In the genomic region with DNA sequence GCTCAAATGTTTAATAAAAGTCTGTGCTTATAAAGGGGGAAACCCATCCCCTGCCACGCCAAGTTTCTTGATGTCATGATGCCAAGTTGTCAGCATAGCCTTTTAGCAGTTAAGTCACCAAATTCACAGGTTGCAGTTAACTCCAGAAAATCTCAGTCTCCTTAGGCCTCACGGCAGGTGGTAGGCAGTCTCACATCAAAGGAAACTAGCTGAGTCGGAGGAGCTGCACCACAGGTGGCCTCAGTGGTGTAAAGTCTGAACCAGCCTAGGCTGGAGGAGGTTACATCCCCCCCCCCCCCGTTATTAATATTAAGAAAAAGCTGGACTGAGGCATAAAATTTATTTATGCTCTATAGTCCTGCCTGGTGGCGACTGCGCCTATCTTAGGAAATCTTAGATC, we compare ENCODE assay signal across 29 mouse cellular contexts. TPM values are rescaled to one million over a fixed set of nuclear protein-coding genes. Genes with fewer than 3 reads are reported as not detected.
DNase-seq lines count a peak whose midpoint lies in the region; ATAC-seq and TF ChIP-seq lines count a peak whose summit lies in the region.
"Had no signal": no experiment of that assay in that cellular context is flagged by ENCODE, and none has a peak within 500 bp of the region (broad histone marks: within the 10 kb centered on the region; RNA-seq: fewer than 3 reads in every experiment).

No protein-coding gene starts in this region.

- H3K9me3 ChIP-seq in ES-Bruce4 (replicated peaks; ENCODE audit: control insufficient read depth, insufficient read depth, low read length, poor library complexity, severe bottlenecking) (no peaks in the 10 kb centered on the region), ES-E14 (ENCODE audit: control insufficient read depth, insufficient read depth, low read depth, low read length) (no peaks in the 10 kb centered on the region)
- H3K9me3 ChIP-seq: embryonic facial prominence, embryonic 12.5 days; forebrain, embryonic 13.5 days; forebrain, embryonic 15.5 days; G1E had no signal

- no peak overlapping the region for H3K9ac ChIP-seq in ES-Bruce4 (ENCODE audit: low read depth, poor library complexity, severe bottlenecking)
- H3K9ac ChIP-seq in ES-E14 (ENCODE audit: insufficient read depth, low read depth, low read length, poor library complexity, severe bottlenecking), result no peak overlapping the region
- H3K9ac ChIP-seq: embryonic facial prominence, embryonic 12.5 days; forebrain, embryonic 13.5 days; forebrain, embryonic 15.5 days; forebrain, postnatal 0 days had no signal

- H3K27me3 ChIP-seq in ES-Bruce4 (ENCODE audit: control insufficient read depth, insufficient read depth, low read length, poor library complexity, severe bottlenecking), result no peaks in the 10 kb centered on the region; the same call in 1 of the 2 replicates
- H3K27me3 ChIP-seq: embryonic facial prominence, embryonic 12.5 days; forebrain, embryonic 13.5 days; forebrain, embryonic 15.5 days had no signal

- in situ Hi-C loops in ES-E14 (cut with MboI; ENCODE audit: low sequenced_read_pairs in 2 of 2, unreplicated experiment in 2 of 2), result no loop called here

- H3K27ac ChIP-seq in ES-Bruce4 (ENCODE audit: insufficient read depth, low read length) (peak overlapping the region; percentile 72), ES-E14 (ENCODE audit: insufficient read depth, low read depth, low read length, poor library complexity, severe bottlenecking) (peak overlapping the region; percentile 31; the same call in 1 of the 2 replicates)
- no peak overlapping the region for H3K27ac ChIP-seq in left cerebral cortex, adult 2 months
- H3K27ac ChIP-seq: embryonic facial prominence, embryonic 12.5 days; forebrain, embryonic 13.5 days; forebrain, embryonic 15.5 days had no signal

- TF ChIP-seq EP300 in ES-Bruce4 (IDR thresholded peaks at IDR 0.05; ENCODE audit: insufficient read depth, low read depth, low read length), result peak; percentile 85; the same call in 1 of the 2 replicates

- DNase-seq in ES-E14 (ENCODE audit: low read depth, low spot score) (peak; percentile 59), ZHBTc4 (ENCODE audit: low read depth, low spot score) (peak; percentile 89)
- DNase-seq in left cerebral cortex, adult 2 months (ENCODE audit: extremely low spot score in 1 of 2, low spot score in 2 of 2), result no peak
- no peak for DNase-seq in heart, postnatal 4 days
- DNase-seq: adrenal gland, adult 2 months; adrenal gland, postnatal 10 days; adrenal gland, postnatal 25 days; cerebellum, adult 11 months; cerebellum, adult 18-20 months; cerebellum, adult 8-10 months; cerebellum, adult 9-11 months; cerebellum, postnatal 14 days; cerebellum, postnatal 36 days; embryo, embryonic 11 days; forebrain, postnatal 0 days had no signal

- no peak for TF ChIP-seq POLR2A in ES-Bruce4 (IDR thresholded peaks at IDR 0.05; ENCODE audit: insufficient read depth, low read length)

- no peak for TF ChIP-seq CTCF in ES-Bruce4 (IDR thresholded peaks at IDR 0.05; ENCODE audit: low read depth, low read length)
- no peak for TF ChIP-seq CTCF in left cerebral cortex, adult 2 months (IDR thresholded peaks at IDR 0.05)

- ATAC-seq in CD4-positive, CD25-positive, alpha-beta regulatory T cell, adult 4 months, result no peak
- ATAC-seq: forebrain, embryonic 13.5 days; forebrain, embryonic 15.5 days; forebrain, postnatal 0 days; Patski had no signal

- no peaks in the 10 kb centered on the region for H3K36me3 ChIP-seq in ES-Bruce4 (ENCODE audit: control insufficient read depth, insufficient read depth, low read length, poor library complexity, severe bottlenecking)
- H3K36me3 ChIP-seq in ES-E14 (ENCODE audit: control insufficient read depth, insufficient read depth, low read length, poor library complexity, severe bottlenecking), result no peaks in the 10 kb centered on the region
- H3K36me3 ChIP-seq: embryonic facial prominence, embryonic 12.5 days; forebrain, embryonic 15.5 days; G1E had no signal

- intact Hi-C loops in left cerebral cortex, adult 2 months (cut with DNase I), result no loop called here

- H3K4me1 ChIP-seq in ES-Bruce4 (ENCODE audit: control insufficient read depth, insufficient read depth, low read length) (peaks cover 11% of the 10 kb centered on the region), ES-E14 (ENCODE audit: control insufficient read depth in 2 of 2, insufficient read depth in 2 of 2, low read length in 2 of 2, poor library complexity in 1 of 2) (peaks cover 23 to 25% of the 10 kb centered on the region in 2 experiments)
- H3K4me1 ChIP-seq: embryonic facial prominence, embryonic 12.5 days; forebrain, embryonic 13.5 days; forebrain, embryonic 15.5 days had no signal

- H3K4me3 ChIP-seq in ES-Bruce4 (ENCODE audit: low read depth, low read length) (no peak overlapping the region), ES-E14 (ENCODE audit: insufficient read depth in 1 of 2, low read depth in 1 of 2, low read length in 2 of 2, poor library complexity in 1 of 2, severe bottlenecking in 1 of 2) (no peak overlapping the region)
- H3K4me3 ChIP-seq in left cerebral cortex, adult 2 months, result no peak overlapping the region
- H3K4me3 ChIP-seq: embryonic facial prominence, embryonic 12.5 days; forebrain, embryonic 13.5 days; forebrain, embryonic 15.5 days had no signal

TF ChIP-seq in ES-E14, 5 proteins besides CTCF, POLR2A, EP300 and RAD21:
- TF ChIP-seq MAFK (IDR thresholded peaks at IDR 0.05; ENCODE audit: insufficient read depth, low read depth, low read length) (no peak), ZC3H11A (IDR thresholded peaks at IDR 0.05; ENCODE audit: borderline replicate concordance, low read depth, low read length) (no peak), CHD2 (IDR thresholded peaks at IDR 0.05; ENCODE audit: low read depth, low read length) (no peak), HCFC1 (IDR thresholded peaks at IDR 0.05; ENCODE audit: borderline replicate concordance, insufficient read depth, low read length) (no peak), ZNF384 (IDR thresholded peaks at IDR 0.05; ENCODE audit: low read depth, low read length) (no peak)
TF ChIP-seq in ES-E14: peak in this region for 0.

RNA-seq across cellular contexts. Expression of a gene that starts 24.5 kb away (rescaled TPM):
- not detected in 2 replicates for polyA plus RNA-seq in ES-Bruce4 (2011; ENCODE audit: insufficient read depth, insufficient read length, low read depth, missing spikeins)
- not detected in 2 replicates for total RNA-seq in ES-E14 (2012; rRNA removed)
- not detected for polyA plus RNA-seq in CD4-positive, CD25-positive, alpha-beta regulatory T cell, adult 4 months (2017; shearing (Covaris generic))
- total RNA-seq in left cerebral cortex, adult 2 months (2021), result not detected
- total RNA-seq in heart, postnatal 4 days (2021), result not detected
- total RNA-seq: adrenal gland, adult 2 months; adrenal gland, postnatal 10 days; adrenal gland, postnatal 25 days; adrenal gland, postnatal 4 days; CH12.LX; common myeloid progenitor, adult 5-6 weeks; forebrain, postnatal 0 days; G1E had no signal
- polyA plus RNA-seq: adrenal gland, adult 2 months; brain, embryonic 14.5 days; C2C12; embryonic facial prominence, embryonic 12.5 days; embryonic facial prominence, embryonic 14.5 days; forebrain, embryonic 11.5 days; forebrain, embryonic 13.5 days; forebrain, embryonic 15.5 days; forebrain, postnatal 0 days; G1E; Patski had no signal

RNA-seq across cellular contexts. Expression of a gene that starts 28.4 kb away (rescaled TPM):
- polyA plus RNA-seq in ES-Bruce4 (2011; ENCODE audit: insufficient read depth, insufficient read length, low read depth, missing spikeins), result not detected in 2 replicates
- total RNA-seq in ES-E14 (2012; rRNA removed), result not detected in 2 replicates
- not detected for polyA plus RNA-seq in CD4-positive, CD25-positive, alpha-beta regulatory T cell, adult 4 months (2017; shearing (Covaris generic))
- total RNA-seq in left cerebral cortex, adult 2 months (2021), result not detected
- total RNA-seq in heart, postnatal 4 days (2021), result not detected
- total RNA-seq: adrenal gland, adult 2 months; adrenal gland, postnatal 10 days; adrenal gland, postnatal 25 days; adrenal gland, postnatal 4 days; CH12.LX; common myeloid progenitor, adult 5-6 weeks; forebrain, postnatal 0 days had no signal
- polyA plus RNA-seq: adrenal gland, adult 2 months; brain, embryonic 14.5 days; C2C12; embryonic facial prominence, embryonic 14.5 days; forebrain, embryonic 11.5 days; forebrain, embryonic 13.5 days; forebrain, embryonic 15.5 days; forebrain, postnatal 0 days; G1E; Patski had no signal

RNA-seq across cellular contexts. Expression of a gene that starts 44.7 kb away (rescaled TPM):
- polyA plus RNA-seq in ES-Bruce4 (2011; ENCODE audit: insufficient read depth, insufficient read length, low read depth, missing spikeins), result not detected in 2 replicates
- 0.09 TPM in 1 of 2 replicates, not detected in the other for total RNA-seq in ES-E14 (2012; rRNA removed)
- under 1 TPM in 1 of 2 experiments, not detected in 1; 0.09 TPM for polyA plus RNA-seq in CD4-positive, CD25-positive, alpha-beta regulatory T cell, adult 4 months (2017; shearing (Covaris generic))
- total RNA-seq in left cerebral cortex, adult 2 months (2021), result not detected
- total RNA-seq in heart, postnatal 4 days (2021), result not detected
- total RNA-seq: adrenal gland, adult 2 months; adrenal gland, postnatal 10 days; adrenal gland, postnatal 25 days; adrenal gland, postnatal 4 days; CH12.LX; common myeloid progenitor, adult 5-6 weeks; forebrain, postnatal 0 days had no signal
- polyA plus RNA-seq: adrenal gland, adult 2 months; brain, embryonic 14.5 days; C2C12; embryonic facial prominence, embryonic 14.5 days; forebrain, embryonic 11.5 days; forebrain, embryonic 13.5 days; forebrain, embryonic 15.5 days; forebrain, postnatal 0 days; G1E; Patski had no signal

RNA-seq across cellular contexts. Expression of a gene that starts 56.1 kb away (rescaled TPM):
- not detected in 2 replicates for polyA plus RNA-seq in ES-Bruce4 (2011; ENCODE audit: insufficient read depth, insufficient read length, low read depth, missing spikeins)
- not detected in 2 replicates for total RNA-seq in ES-E14 (2012; rRNA removed)
- polyA plus RNA-seq in CD4-positive, CD25-positive, alpha-beta regulatory T cell, adult 4 months (2017; shearing (Covaris generic)), result not detected
- not detected for total RNA-seq in left cerebral cortex, adult 2 months (2021)
- total RNA-seq in heart, postnatal 4 days (2021), result not detected
- total RNA-seq: adrenal gland, adult 2 months; adrenal gland, postnatal 10 days; adrenal gland, postnatal 25 days; adrenal gland, postnatal 4 days; CH12.LX; common myeloid progenitor, adult 5-6 weeks; forebrain, postnatal 0 days had no signal
- polyA plus RNA-seq: adrenal gland, adult 2 months; brain, embryonic 14.5 days; C2C12; embryonic facial prominence, embryonic 14.5 days; forebrain, embryonic 11.5 days; forebrain, embryonic 13.5 days; forebrain, embryonic 15.5 days; forebrain, postnatal 0 days; G1E; Patski had no signal

Comparison
In these comparisons a context has a peak if more than half of its experiments do, and no peak if none do; other contexts are left out.
1. DNase-seq: peak in ES-E14 (single experiment) and ZHBTc4 (single experiment); none in left cerebral cortex, adult 2 months (0 of 2) and heart, postnatal 4 days (single experiment).